Mouse (Mus musculus) cerebellum, adult 8-10 months (tissue): ENCODE results near the gene Hsp90ab1.
A peak's percentile ranks its signal among the peaks of the same experiment; 100 is the strongest.

Experiments
- DNase-seq: peaks from one replicate; pipeline ENCODE4 v3.0.0; 2022

The Hsp90ab1 gene

DNA sequence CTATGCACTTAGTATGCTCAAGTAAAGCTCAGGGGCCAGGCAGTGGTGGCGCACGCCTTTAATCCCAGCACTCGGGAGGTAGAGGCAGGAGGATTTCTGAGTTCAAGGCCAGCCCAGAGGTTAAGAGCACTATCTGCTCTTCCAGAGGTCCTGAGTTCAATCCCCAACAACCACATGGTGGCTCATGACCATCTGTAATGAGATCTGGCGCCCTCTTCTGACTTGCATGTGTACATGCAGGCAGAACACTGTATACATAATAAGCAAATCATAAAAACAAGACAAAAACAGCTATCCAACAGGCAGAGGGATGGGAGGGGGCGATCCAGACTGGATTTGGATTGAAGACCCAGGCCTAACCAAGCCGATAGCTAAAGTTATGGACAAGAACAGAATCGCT, 5.8 kb upstream of the Hsp90ab1 start:
- no peak for DNase-seq

GRCm38 (mm10) chr17:45578242-45578641, 5.2 kb upstream of the Hsp90ab1 start:
- no peak for DNase-seq

DNA sequence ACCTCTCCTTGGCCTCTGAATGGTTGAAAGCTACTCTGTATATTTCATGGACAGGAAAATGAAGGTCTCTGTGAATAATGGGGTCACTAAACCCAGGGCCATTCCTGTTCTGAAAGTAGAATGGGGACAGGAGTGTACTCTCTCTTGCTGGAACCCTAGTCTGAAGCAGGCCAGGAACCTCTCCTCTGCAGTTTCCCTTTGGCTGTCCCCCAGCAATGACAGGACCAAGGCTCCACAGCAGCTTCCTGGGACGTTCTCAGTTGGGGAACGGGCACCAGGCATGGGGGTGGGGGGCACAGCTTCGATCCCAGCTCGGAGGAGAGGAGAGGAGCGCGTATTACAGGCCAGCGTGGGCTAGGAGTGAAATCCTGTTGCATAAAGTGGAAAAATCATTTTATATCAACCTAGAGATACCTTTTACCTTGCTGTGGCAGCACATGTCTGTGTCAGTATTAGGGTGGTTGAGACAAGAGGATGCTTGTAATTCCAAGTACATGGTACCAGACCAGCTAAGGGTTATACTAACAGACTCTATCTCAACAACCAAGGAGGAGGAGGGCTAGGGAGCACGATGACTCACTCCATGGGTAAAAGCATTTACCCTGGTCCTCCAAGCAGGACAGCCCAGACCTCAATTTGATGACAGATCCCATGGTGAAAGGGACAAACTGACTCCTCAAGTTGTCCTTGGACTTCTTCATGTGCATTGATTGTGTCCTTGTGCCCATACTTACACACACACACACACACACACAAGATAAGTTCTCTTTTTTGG, 2.2 kb upstream of the Hsp90ab1 start:
- no peak for DNase-seq

DNA sequence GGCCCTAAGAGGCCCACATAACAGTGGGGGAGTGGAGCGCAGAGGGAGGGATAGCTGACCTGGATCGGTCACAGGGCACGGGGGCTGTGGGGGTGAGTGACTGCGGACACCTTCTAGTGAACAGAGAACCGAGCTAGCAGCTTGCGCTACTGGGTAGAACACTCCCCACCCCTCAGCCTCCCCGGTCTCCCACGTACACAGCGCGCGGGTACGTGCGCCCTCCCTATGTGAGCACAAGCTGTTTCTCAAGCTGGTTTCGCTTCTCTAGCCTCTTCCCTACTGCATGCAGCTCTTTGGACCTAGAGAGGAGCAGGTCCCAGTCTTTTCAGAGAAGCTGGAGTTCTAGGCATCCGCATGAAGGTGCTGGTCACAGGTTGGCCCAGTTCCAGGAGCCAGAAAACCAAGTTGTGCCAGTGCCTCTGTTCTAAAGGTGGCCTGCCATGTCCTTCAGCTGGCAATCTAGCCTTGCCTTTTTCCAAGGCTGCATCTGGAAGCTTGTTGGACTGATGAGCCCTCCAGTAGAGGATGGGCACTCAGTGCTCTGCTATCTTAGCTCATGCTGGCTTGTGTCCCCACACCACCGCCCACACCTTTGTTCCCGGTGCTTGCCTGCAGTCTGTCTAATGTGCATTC, 1.2 kb upstream of the Hsp90ab1 start:
- DNase-seq, result peak; percentile 84

- peak; percentile 95 for DNase-seq
Observed at GRCm38 (mm10) chr17:45573780-45574123, 681 bp upstream of the Hsp90ab1 start.

- peak; percentile 70 for DNase-seq
Observed at GRCm38 (mm10) chr17:45572103-45573086, 676 bp downstream of the Hsp90ab1 start.

- DNase-seq, result no peak
Observed at GRCm38 (mm10) chr17:45569999-45570398, 3.1 kb downstream of the Hsp90ab1 start.

- no peak for DNase-seq
Observed at GRCm38 (mm10) chr17:45568990-45569389, 4.1 kb downstream of the Hsp90ab1 start.

GRCm38 (mm10) chr17:45567162-45567601, 5.9 kb downstream of the Hsp90ab1 start:
- DNase-seq, result no peak

GRCm38 (mm10) chr17:45566360-45567161, 6.5 kb downstream of the Hsp90ab1 start:
- no peak for DNase-seq

DNA sequence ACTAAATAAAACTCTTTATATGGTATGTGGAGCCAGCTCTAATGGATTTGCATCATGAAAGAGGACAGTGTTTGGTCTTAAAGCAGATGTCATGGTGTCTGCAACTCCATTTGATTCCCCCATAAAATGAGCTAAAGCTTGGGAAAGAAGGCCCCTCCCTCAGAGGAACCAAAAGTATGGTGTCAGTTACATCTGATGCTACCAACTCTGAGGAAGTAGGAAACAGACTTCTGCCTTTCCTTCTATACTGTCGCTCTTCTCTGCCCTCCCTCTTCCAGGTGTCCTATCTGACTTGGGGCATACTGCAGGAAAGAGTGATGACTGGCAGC, 7.1 kb downstream of the Hsp90ab1 start:
- DNase-seq, result no peak

DNA sequence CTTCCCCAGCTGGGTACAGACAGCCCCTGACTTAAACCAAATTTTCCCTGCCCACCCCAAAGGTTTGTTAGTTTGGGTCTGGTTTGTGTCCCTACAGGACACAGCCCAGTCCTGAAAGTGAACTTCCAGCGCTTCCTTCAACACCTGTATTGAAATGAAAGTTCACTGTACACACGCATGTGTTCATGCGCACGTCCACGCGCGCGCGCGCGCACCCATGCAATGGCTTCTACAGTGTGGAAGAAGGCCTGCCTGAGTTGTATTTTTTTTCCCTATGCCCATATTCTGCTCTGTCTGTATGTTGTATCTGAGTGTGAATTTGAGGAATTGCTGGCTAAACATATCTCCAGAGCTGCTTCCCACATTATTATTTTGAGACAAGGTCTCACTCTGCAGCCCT, 8.0 kb downstream of the Hsp90ab1 start:
- no peak for DNase-seq

DNA sequence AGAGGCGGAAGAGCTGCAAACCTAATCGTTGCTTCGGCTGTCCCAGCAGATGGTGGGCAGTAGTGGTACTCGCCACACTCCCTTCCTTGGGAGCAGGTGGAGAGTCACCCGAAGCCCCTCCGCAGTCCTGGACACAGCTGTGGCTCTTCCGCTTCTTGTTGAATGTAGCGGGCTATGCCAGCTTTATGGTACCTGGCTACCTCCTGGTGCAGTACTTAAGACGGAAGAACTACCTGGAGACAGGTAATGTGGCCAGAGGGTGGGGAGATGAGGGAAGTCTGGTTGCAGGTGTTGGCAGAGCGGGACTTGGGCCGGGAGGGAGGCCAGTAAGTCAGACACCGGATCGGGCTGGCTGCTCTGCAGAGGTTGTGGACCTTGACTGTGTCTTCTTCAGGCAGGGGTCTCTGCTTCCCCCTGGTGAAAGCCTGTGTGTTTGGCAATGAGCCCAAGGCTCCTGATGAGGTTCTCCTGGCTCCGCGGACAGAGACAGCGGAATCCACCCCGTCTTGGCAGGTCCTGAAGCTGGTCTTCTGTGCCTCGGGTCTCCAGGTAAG, 8.5 kb downstream of the Hsp90ab1 start:
- no peak for DNase-seq

DNA sequence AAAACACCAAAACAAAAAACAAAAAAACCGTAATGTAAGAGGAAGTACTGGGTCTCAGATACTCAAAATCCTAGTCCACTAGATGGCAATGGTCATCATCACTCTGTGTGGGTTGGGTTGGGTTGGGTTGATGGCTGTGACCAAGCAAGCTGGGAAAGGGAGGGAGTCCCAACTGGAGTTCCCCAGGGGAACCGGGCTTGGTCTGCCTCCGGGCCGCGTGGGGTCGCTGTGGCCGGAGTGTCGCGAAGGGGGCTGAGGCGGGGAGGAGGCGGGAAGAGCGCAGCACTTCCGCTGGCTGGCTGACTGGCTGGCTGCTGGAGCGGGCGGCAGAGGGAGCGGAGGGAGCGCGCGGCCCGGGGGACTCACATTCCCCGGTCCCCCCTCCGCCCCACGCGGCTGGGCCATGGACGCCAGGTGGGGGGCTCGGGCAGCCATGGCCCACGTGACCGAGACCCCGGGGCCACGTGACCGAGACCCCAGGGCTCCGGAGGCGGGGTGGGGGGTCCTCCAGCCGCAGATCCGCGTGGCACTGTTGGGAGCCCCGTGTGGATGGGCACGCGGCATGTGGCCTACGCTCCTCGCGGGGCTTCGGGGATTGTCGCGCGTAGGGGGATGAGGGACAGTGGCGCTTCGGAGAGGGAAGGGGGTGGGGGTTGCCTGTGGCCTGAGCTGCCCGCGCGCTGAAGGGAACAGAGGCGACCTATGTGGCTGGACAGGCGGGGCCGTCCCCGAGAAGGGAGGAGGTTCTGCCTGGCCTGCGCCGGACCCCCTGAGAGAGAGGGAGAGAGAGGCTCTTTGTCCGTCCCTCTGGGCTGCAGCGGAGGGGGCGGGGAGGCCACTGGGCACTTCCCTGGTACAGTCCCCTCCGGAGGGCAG, 9.2 kb downstream of the Hsp90ab1 start, which contains the start of gene Slc35b2:
Gene Slc35b2 (plus strand): TSS at position 220 of the 876 bp plus-strand sequence.
- peak; percentile 91 for DNase-seq

DNA sequence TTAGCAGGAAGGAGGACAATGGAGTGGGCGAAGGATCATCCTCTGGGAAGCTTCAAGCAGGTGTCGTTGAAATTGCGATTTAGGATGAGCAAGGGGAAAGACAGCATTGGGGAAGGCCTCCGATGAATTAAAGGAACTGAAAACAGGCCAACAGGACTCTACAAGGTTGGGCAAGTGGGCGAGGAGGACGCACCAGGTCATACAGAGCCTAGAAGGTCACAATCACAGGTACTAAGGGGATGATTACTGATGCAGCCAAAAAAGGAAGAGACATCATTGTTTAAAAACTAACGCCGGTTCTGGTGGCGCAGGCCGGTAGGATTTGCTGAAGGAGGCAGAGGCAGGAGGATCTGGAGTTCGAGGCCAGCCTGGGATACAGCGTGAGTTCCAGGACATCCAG, 9.9 kb downstream of the Hsp90ab1 start:
- DNase-seq, result no peak

- peak; percentile 57 for DNase-seq
Observed at GRCm38 (mm10) chr17:45559732-45560525, 13.1 kb downstream of the Hsp90ab1 start.

DNA sequence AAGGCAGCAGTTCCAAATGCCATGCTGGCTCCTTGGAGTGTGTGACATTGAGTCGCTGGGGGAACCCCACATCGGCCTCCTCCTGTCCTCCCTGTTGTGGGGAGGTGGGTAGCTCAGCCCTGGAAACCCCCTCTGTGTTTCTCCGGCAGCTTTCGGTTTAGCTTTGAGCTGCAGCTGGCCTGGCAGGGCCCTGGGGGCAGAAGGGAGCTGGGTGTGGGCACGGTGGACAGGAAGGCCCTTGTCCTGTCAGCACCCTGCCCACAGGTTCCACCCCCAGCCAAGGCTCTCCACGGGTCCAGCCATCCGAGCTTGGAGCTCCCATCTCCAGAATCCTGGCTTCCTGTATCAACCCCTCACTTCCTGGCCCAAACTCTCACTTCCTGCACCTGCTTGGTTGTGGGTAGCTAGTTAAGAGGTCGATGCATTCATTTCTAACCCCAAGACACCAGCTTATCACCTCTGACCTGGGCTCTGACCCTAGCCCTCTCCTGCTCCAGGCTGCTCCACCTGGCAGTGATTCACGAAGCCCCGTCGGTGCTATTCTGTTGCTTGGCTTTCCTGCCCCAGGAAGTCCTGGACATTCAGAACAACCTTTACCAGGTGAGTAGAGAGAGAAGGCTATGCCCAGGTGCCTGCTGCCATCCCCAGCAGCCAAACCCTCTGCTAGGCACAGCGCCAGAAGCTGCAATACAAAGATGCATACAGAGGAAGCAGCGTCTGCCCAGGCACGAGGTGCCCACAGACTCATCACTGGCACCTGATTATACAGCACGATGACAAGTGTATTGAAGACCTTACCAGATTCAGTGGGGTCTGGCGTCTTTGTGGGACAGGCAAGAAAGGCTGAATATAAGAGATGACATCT, 14.8 kb downstream of the Hsp90ab1 start:
- no peak for DNase-seq

DNA sequence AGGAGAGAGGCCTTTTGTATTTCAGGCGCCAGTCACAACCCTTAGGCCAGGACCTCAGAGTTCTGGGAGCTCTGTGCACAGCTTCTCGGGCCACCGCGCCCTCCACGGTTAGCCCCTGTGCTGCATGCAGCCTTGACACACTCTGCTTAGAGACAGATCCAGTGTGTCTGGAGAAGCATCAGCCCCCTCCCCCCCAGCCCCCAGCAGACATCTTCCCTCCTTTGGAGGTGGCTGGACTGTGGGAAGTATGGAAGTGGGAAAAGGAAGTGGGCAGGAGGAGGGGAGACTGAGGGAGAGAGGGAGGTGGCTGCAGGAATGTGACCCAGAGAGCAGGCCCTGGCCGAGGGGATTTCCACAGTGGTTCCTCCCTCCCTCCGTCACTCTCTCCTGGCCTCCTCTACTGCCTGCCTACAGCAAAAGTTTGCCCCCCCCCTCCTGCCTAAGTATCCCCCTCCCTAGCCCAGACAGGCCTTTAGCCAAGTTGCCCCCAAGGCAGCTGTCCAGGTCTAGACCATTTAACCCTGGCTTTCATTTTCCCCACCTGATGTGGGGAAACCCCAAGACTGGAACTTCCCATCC, 15.7 kb downstream of the Hsp90ab1 start:
- no peak for DNase-seq
